Mouse (Mus musculus) brain, embryonic 14.5 days (tissue): ENCODE results near the gene Podn.
"Not testable (repeated sequence)": the region's sequence is repeated elsewhere in the genome, so short reads cannot be mapped to it uniquely, and the experiment has no call there.

Source experiments
- CTCF ChIP-seq: fragments of 200-500 bp; IDR thresholded peaks from 2 replicates; pipeline ENCODE4 v1.5.1; 2012; ENCODE audit warnings: inconsistent platforms, mild to moderate bottlenecking, moderate library complexity, borderline replicate concordance; ENCODE audit not compliant: insufficient read depth, insufficient read length; ENCODE audit errors: extremely low read depth
- POLR2A ChIP-seq: fragments of 200-500 bp; IDR thresholded peaks from 2 replicates; pipeline ENCODE4 v1.6.1; 2012; ENCODE audit warnings: mild to moderate bottlenecking, inconsistent platforms, borderline replicate concordance; ENCODE audit not compliant: poor library complexity, insufficient read depth, insufficient read length, severe bottlenecking; ENCODE audit errors: extremely low read depth

DNA sequence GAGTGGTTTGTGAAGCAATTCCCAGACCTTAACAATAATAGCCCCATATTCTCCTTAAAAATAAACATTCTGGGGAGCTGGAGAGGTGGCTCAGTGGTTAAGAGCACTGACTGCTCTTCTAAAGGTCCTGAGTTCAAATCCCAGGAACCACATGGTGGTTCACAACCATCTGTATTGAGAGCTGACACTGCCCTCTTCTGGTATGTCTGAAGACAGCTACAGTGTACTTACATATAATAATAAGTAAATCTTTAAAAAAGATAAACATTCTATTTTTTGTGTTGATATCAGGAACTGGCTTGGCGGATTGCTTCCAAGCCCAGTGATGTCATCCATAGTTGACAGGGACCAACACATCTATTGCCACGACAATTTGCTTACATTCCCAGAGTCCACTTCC is 46.9 kb upstream of the Podn start:
- TF ChIP-seq POLR2A, CTCF: not testable (repeated sequence)
